Comparison of ENCODE assay signal across 27 mouse cellular contexts in the genomic region with DNA sequence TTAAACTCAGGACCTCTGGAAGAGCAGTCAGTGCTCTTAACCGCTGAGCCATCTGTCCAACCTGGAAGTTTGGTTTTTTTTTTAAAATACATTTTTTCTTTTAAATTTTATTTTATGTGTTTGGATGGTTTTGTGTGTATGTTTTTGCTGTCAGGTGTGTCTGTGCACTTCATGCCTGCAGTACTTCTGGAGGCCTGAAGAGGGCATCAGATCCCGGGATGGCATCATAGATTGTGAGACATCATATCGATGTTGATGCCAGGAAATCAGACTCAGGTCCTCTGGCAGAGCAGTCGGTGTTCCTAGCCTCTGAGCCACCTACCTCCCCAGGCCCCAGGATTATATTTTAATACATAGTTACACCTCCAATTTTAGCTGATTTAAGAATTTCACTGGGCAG. TPM values are rescaled to one million over a fixed set of nuclear protein-coding genes. Genes with fewer than 3 reads are reported as not detected.
A peak's percentile ranks its signal among the peaks of the same experiment; 100 is the strongest.
DNase-seq lines count a peak whose midpoint lies in the region; ATAC-seq and TF ChIP-seq lines count a peak whose summit lies in the region.
"Had no signal": no experiment of that assay in that cellular context is flagged by ENCODE, and none has a peak within 500 bp of the region (broad histone marks: within the 10 kb centered on the region; RNA-seq: fewer than 3 reads in every experiment).

No protein-coding gene starts in this region.

- TF ChIP-seq POLR2A in liver, adult 2 months (IDR thresholded peaks at IDR 0.05; ENCODE audit: extremely low read depth, insufficient read depth, low read length), result no peak

- 0 out of 2 replicates have a peak, but pooled peaks cover under 1% of the 10 kb centered on the region for H3K4me1 ChIP-seq in forebrain, postnatal 0 days (ENCODE audit: insufficient read depth)
- H3K4me1 ChIP-seq in forebrain, embryonic 11.5 days (replicated peaks; ENCODE audit: control insufficient read depth, insufficient read depth, low read length), result no peaks in the 10 kb centered on the region
- no peaks in the 10 kb centered on the region; the same call in 1 of the 2 replicates for H3K4me1 ChIP-seq in liver, adult 2 months (ENCODE audit: control insufficient read depth, insufficient read depth, low read length)
- H3K4me1 ChIP-seq in liver, embryonic 12.5 days, result no peaks in the 10 kb centered on the region
- H3K4me1 ChIP-seq in E14TG2a.4 (replicated peaks; ENCODE audit: low read depth, low read length), result peaks cover 14% of the 10 kb centered on the region
- peaks cover 8% of the 10 kb centered on the region for H3K4me1 ChIP-seq in limb, embryonic 10.5 days
- H3K4me1 ChIP-seq: embryonic facial prominence, embryonic 15.5 days; midbrain, embryonic 12.5 days; neural tube, embryonic 12.5 days had no signal

- no peak overlapping the region for H3K9ac ChIP-seq in forebrain, postnatal 0 days
- no peak overlapping the region for H3K9ac ChIP-seq in forebrain, embryonic 11.5 days (ENCODE audit: low read length)
- H3K9ac ChIP-seq in liver, adult 2 months (ENCODE audit: low read depth, low read length), result no peak overlapping the region
- no peak overlapping the region for H3K9ac ChIP-seq in liver, embryonic 12.5 days
- H3K9ac ChIP-seq: embryonic facial prominence, embryonic 15.5 days; heart, embryonic 13.5 days; limb, embryonic 12.5 days; midbrain, embryonic 12.5 days; neural tube, embryonic 12.5 days had no signal

- H3K27me3 ChIP-seq in forebrain, postnatal 0 days (ENCODE audit: insufficient read depth, low read length), result no peaks in the 10 kb centered on the region
- no peaks in the 10 kb centered on the region for H3K27me3 ChIP-seq in forebrain, embryonic 11.5 days (ENCODE audit: control insufficient read depth, insufficient read depth, low read length)
- H3K27me3 ChIP-seq in liver, adult 2 months (ENCODE audit: control insufficient read depth, insufficient read depth, low read length), result no peaks in the 10 kb centered on the region
- H3K27me3 ChIP-seq in liver, embryonic 12.5 days (replicated peaks), result no peaks in the 10 kb centered on the region
- H3K27me3 ChIP-seq in E14TG2a.4 (ENCODE audit: insufficient read depth, low read length), result peaks cover 3% of the 10 kb centered on the region; the same call in 1 of the 2 replicates
- no peaks in the 10 kb centered on the region for H3K27me3 ChIP-seq in limb, embryonic 10.5 days (ENCODE audit: low read depth, poor library complexity, severe bottlenecking)
- H3K27me3 ChIP-seq: embryonic facial prominence, embryonic 15.5 days; heart, embryonic 13.5 days; limb, embryonic 12.5 days; midbrain, embryonic 12.5 days; neural tube, embryonic 12.5 days had no signal

- no peak for ATAC-seq in forebrain, postnatal 0 days
- ATAC-seq in forebrain, embryonic 11.5 days (replicated peaks; ENCODE audit: low FRiP score), result no peak
- no peak for ATAC-seq in liver, embryonic 12.5 days
- ATAC-seq: CD4-positive, CD25-positive, alpha-beta regulatory T cell, adult 4 months; hindbrain, embryonic 16.5 days had no signal

- H3K27ac ChIP-seq in forebrain, postnatal 0 days (ENCODE audit: low read depth, low read length), result no peak overlapping the region
- no peak overlapping the region for H3K27ac ChIP-seq in forebrain, embryonic 11.5 days (ENCODE audit: low read depth, low read length)
- no peak overlapping the region for H3K27ac ChIP-seq in liver, adult 2 months (replicated peaks; ENCODE audit: insufficient read depth, low read depth, low read length)
- H3K27ac ChIP-seq in liver, embryonic 12.5 days, result no peak overlapping the region
- no peak overlapping the region for H3K27ac ChIP-seq in limb, embryonic 10.5 days
- H3K27ac ChIP-seq: embryonic facial prominence, embryonic 15.5 days; heart, embryonic 13.5 days; limb, embryonic 12.5 days; macrophage; midbrain, embryonic 12.5 days; neural tube, embryonic 12.5 days had no signal

- WGBS in forebrain, postnatal 0 days, result 94% methylated on average over 4 of the region's 4 CpGs
- 88% methylated on average over 4 of the region's 4 CpGs for WGBS in forebrain, embryonic 11.5 days
- 93% methylated on average over 4 of the region's 4 CpGs for WGBS in liver, adult 2 months
- WGBS in liver, embryonic 12.5 days (ENCODE audit: insufficient replicate concordance), result 77% methylated on average over 4 of the region's 4 CpGs
- 89% methylated on average over 4 of the region's 4 CpGs for WGBS in limb, embryonic 10.5 days

- peak; percentile 17; the same call in 1 of the 2 replicates for TF ChIP-seq CTCF in forebrain, postnatal 0 days (IDR thresholded peaks at IDR 0.05; ENCODE audit: low read depth)
- peak; percentile 28; the same call in 1 of the 2 replicates for TF ChIP-seq CTCF in liver, adult 2 months (IDR thresholded peaks at IDR 0.05; ENCODE audit: low read depth, low read length)
- peak; percentile 80 for TF ChIP-seq CTCF in E14TG2a.4 (conservative IDR thresholded peaks at IDR 0.05; ENCODE audit: low read length)

- no peak for DNase-seq in forebrain, postnatal 0 days
- no peak for DNase-seq in forebrain, embryonic 11.5 days (ENCODE audit: low spot score)
- no peak for DNase-seq in liver, adult 2 months (ENCODE audit: extremely low read depth, low read depth, low spot score)
- DNase-seq in R1 (ENCODE audit: low read depth, low spot score), result peak; percentile 50
- DNase-seq in limb, embryonic 10.5 days (ENCODE audit: low spot score), result no peak
- DNase-seq in right cerebral cortex, postnatal 36 days (ENCODE audit: low spot score in 2 of 2), result no peak
- DNase-seq: adrenal gland, postnatal 14 days; cerebellum, adult 18-20 months; cerebellum, postnatal 36 days; gastrocnemius, postnatal 10 days; heart, adult 11 months; kidney, adult 11 months; kidney, postnatal 14 days; lung, adult 2 months; thymus, adult 2 months had no signal

- no peak overlapping the region for H3K4me3 ChIP-seq in forebrain, postnatal 0 days (ENCODE audit: low read depth, low read length)
- no peak overlapping the region for H3K4me3 ChIP-seq in forebrain, embryonic 11.5 days (ENCODE audit: low read depth, low read length)
- H3K4me3 ChIP-seq in liver, adult 2 months (ENCODE audit: insufficient read depth, low read depth, low read length), result no peak overlapping the region
- no peak overlapping the region for H3K4me3 ChIP-seq in liver, embryonic 12.5 days
- H3K4me3 ChIP-seq in E14TG2a.4 (replicated peaks; ENCODE audit: low read length), result no peak overlapping the region
- H3K4me3 ChIP-seq in limb, embryonic 10.5 days, result no peak overlapping the region
- H3K4me3 ChIP-seq: embryonic facial prominence, embryonic 15.5 days; heart, embryonic 13.5 days; limb, embryonic 12.5 days; midbrain, embryonic 12.5 days; neural tube, embryonic 12.5 days had no signal

- H3K79me2 ChIP-seq in liver, adult 2 months (ENCODE audit: control insufficient read depth, insufficient read depth, low read length), result no peaks in the 10 kb centered on the region; the same call in 1 of the 2 replicates

- no peak overlapping the region for H3K4me2 ChIP-seq in forebrain, postnatal 0 days (ENCODE audit: low read depth)
- no peak overlapping the region for H3K4me2 ChIP-seq in forebrain, embryonic 11.5 days (ENCODE audit: low read depth, low read length, severe bottlenecking)
- no peak overlapping the region for H3K4me2 ChIP-seq in liver, embryonic 12.5 days
- H3K4me2 ChIP-seq: embryonic facial prominence, embryonic 15.5 days; heart, embryonic 13.5 days; limb, embryonic 12.5 days; midbrain, embryonic 12.5 days; neural tube, embryonic 12.5 days had no signal

- no peaks in the 10 kb centered on the region for H3K9me3 ChIP-seq in forebrain, postnatal 0 days (ENCODE audit: low read length)
- no peaks in the 10 kb centered on the region; the same call in 1 of the 2 replicates for H3K9me3 ChIP-seq in forebrain, embryonic 11.5 days (ENCODE audit: control insufficient read depth, low read length)
- no peaks in the 10 kb centered on the region for H3K9me3 ChIP-seq in liver, embryonic 12.5 days (replicated peaks)
- H3K9me3 ChIP-seq in E14TG2a.4 (ENCODE audit: low read length), result no peaks in the 10 kb centered on the region
- H3K9me3 ChIP-seq in limb, embryonic 10.5 days (replicated peaks), result no peaks in the 10 kb centered on the region
- H3K9me3 ChIP-seq: embryonic facial prominence, embryonic 15.5 days; heart, embryonic 13.5 days; midbrain, embryonic 12.5 days; neural tube, embryonic 12.5 days had no signal

- H3K36me3 ChIP-seq in forebrain, postnatal 0 days (ENCODE audit: insufficient read depth), result no peaks in the 10 kb centered on the region
- H3K36me3 ChIP-seq in forebrain, embryonic 11.5 days (ENCODE audit: control insufficient read depth, insufficient read depth, low read length), result no peaks in the 10 kb centered on the region
- peaks cover 15% of the 10 kb centered on the region; the same call in 1 of the 2 replicates for H3K36me3 ChIP-seq in liver, adult 2 months (ENCODE audit: control insufficient read depth, insufficient read depth, low read length)
- H3K36me3 ChIP-seq in liver, embryonic 12.5 days, result no peaks in the 10 kb centered on the region
- no peaks in the 10 kb centered on the region for H3K36me3 ChIP-seq in E14TG2a.4 (ENCODE audit: insufficient read depth, low read length)
- H3K36me3 ChIP-seq in limb, embryonic 10.5 days, result no peaks in the 10 kb centered on the region
- H3K36me3 ChIP-seq: embryonic facial prominence, embryonic 15.5 days; heart, embryonic 13.5 days; limb, embryonic 12.5 days; midbrain, embryonic 12.5 days; neural tube, embryonic 12.5 days had no signal

RNA-seq across cellular contexts. Expression of gene Pla2g12b, which starts 10.3 kb away (rescaled TPM):
- not detected in 2 replicates for total RNA-seq in forebrain, postnatal 0 days (2014; rRNA removed)
- not detected in 2 replicates for polyA plus RNA-seq in forebrain, postnatal 0 days (2015; fragmentation: Nextera tagmentation; extraction: Ambion mirVana)
- polyA plus RNA-seq in forebrain, embryonic 11.5 days (2014; fragmentation: Nextera tagmentation; extraction: Ambion mirVana), result not detected in 2 replicates
- 58.5 and 63.4 TPM in 2 replicates for total RNA-seq in liver, adult 2 months (2014; rRNA removed)
- 66.6 and 69.9 TPM in 2 replicates for polyA plus RNA-seq in liver, adult 2 months (2012; rRNA removed)
- 39.0 and 41.3 TPM in 2 replicates for polyA plus RNA-seq in liver, embryonic 12.5 days (2016; fragmentation: Nextera tagmentation; extraction: Ambion mirVana)
- not detected in 2 replicates for polyA plus RNA-seq in limb, embryonic 10.5 days (2016; fragmentation: Nextera tagmentation; extraction: Ambion mirVana)
- total RNA-seq: heart, postnatal 25 days; left cerebral cortex, adult 8-10 months had no signal
- polyA plus RNA-seq: CD4-positive, CD25-positive, alpha-beta regulatory T cell, adult 4 months; hindbrain, embryonic 16.5 days; limb, embryonic 12.5 days; macrophage; midbrain, embryonic 12.5 days; neural tube, embryonic 12.5 days; thymus, adult 2 months had no signal

RNA-seq across cellular contexts. Expression of gene Gm10273, which starts 18.3 kb away (rescaled TPM):
- 8.9 and 11.2 TPM in 2 replicates for total RNA-seq in forebrain, postnatal 0 days (2014; rRNA removed)
- polyA plus RNA-seq in forebrain, postnatal 0 days (2015; fragmentation: Nextera tagmentation; extraction: Ambion mirVana), result 3.1 and 4.6 TPM in 2 replicates
- polyA plus RNA-seq in forebrain, embryonic 11.5 days (2014; fragmentation: Nextera tagmentation; extraction: Ambion mirVana), result 1.4 and 7.5 TPM in 2 replicates
- total RNA-seq in liver, adult 2 months (2014; rRNA removed), result 3.2 and 7.0 TPM in 2 replicates
- 3.8 and 5.5 TPM in 2 replicates for polyA plus RNA-seq in liver, adult 2 months (2012; rRNA removed)
- polyA plus RNA-seq in liver, embryonic 12.5 days (2016; fragmentation: Nextera tagmentation; extraction: Ambion mirVana), result 4.2 and 5.2 TPM in 2 replicates
- polyA plus RNA-seq in limb, embryonic 10.5 days (2016; fragmentation: Nextera tagmentation; extraction: Ambion mirVana), result 14.7 and 16.1 TPM in 2 replicates
- polyA plus RNA-seq: embryonic facial prominence, embryonic 15.5 days; heart, embryonic 13.5 days; limb, embryonic 12.5 days had no signal

RNA-seq across cellular contexts. Expression of gene Oit3, which starts 27.9 kb away (rescaled TPM):
- total RNA-seq in forebrain, postnatal 0 days (2014; rRNA removed), result 0.19 TPM in 1 of 2 replicates, not detected in the other
- 0.10 and 0.27 TPM in 2 replicates for polyA plus RNA-seq in forebrain, postnatal 0 days (2015; fragmentation: Nextera tagmentation; extraction: Ambion mirVana)
- polyA plus RNA-seq in forebrain, embryonic 11.5 days (2014; fragmentation: Nextera tagmentation; extraction: Ambion mirVana), result 0.23 and 0.72 TPM in 2 replicates
- 30.1 and 32.8 TPM in 2 replicates for total RNA-seq in liver, adult 2 months (2014; rRNA removed)
- 20.3 and 26.1 TPM in 2 replicates for polyA plus RNA-seq in liver, adult 2 months (2012; rRNA removed)
- polyA plus RNA-seq in liver, embryonic 12.5 days (2016; fragmentation: Nextera tagmentation; extraction: Ambion mirVana), result 32.4 and 37.4 TPM in 2 replicates
- 0.84 and 0.88 TPM in 2 replicates for polyA plus RNA-seq in limb, embryonic 10.5 days (2016; fragmentation: Nextera tagmentation; extraction: Ambion mirVana)
- total RNA-seq: heart, postnatal 25 days had no signal

Comparison
In these comparisons a context has a peak if more than half of its experiments do, and no peak if none do; other contexts are left out.
1. CTCF ChIP-seq: peak in every context shown above with its lines; median percentile 80 in E14TG2a.4; 28 in liver, adult 2 months; 17 in forebrain, postnatal 0 days.
2. RNA of gene Pla2g12b, which starts 10.3 kb away (polyA plus RNA-seq): 66.6 to 69.9 TPM in liver, adult 2 months and 39.0 to 41.3 TPM in liver, embryonic 12.5 days; not detected in forebrain, postnatal 0 days, not detected in forebrain, embryonic 11.5 days and not detected in limb, embryonic 10.5 days; every median in the first group is over 10 times any median in the second.
3. RNA of gene Oit3, which starts 27.9 kb away (polyA plus RNA-seq): 32.4 to 37.4 TPM in liver, embryonic 12.5 days and 20.3 to 26.1 TPM in liver, adult 2 months; 0.84 to 0.88 TPM in limb, embryonic 10.5 days, 0.23 to 0.72 TPM in forebrain, embryonic 11.5 days and 0.10 to 0.27 TPM in forebrain, postnatal 0 days; every median in the first group is over 10 times any median in the second.